Mouse (Mus musculus): ENCODE data around the gene Stard7. TPM values are rescaled to one million over a fixed set of nuclear protein-coding genes. Genes with fewer than 3 reads are reported as not detected.

The Stard7 gene
- total RNA-seq, 2 experiments from 2014 or later = 157 to 170 TPM

DNA sequence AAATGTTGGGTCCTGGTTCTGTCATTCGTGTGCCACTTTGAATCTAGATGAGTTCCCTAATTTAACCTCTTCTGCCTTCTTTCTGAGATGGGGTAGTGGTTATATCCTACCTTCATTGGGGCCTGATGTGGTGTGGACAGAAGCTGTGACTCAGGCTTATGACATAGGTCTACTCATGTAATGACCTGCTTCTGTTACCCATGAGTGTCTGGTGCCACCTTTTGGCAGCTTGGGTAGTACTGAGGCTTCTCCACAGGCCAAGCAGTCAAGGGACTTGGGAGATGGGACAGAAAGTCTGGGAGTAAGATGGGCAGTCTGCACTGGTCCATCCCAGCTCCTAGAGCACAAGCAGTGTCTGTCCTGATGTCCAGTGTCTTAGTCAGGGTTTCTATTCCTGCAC lies 76.3 kb downstream of the Stard7 start:
- no peak for DNase-seq
- intact Hi-C loops (cut with DNase I) = no loop called here

DNA sequence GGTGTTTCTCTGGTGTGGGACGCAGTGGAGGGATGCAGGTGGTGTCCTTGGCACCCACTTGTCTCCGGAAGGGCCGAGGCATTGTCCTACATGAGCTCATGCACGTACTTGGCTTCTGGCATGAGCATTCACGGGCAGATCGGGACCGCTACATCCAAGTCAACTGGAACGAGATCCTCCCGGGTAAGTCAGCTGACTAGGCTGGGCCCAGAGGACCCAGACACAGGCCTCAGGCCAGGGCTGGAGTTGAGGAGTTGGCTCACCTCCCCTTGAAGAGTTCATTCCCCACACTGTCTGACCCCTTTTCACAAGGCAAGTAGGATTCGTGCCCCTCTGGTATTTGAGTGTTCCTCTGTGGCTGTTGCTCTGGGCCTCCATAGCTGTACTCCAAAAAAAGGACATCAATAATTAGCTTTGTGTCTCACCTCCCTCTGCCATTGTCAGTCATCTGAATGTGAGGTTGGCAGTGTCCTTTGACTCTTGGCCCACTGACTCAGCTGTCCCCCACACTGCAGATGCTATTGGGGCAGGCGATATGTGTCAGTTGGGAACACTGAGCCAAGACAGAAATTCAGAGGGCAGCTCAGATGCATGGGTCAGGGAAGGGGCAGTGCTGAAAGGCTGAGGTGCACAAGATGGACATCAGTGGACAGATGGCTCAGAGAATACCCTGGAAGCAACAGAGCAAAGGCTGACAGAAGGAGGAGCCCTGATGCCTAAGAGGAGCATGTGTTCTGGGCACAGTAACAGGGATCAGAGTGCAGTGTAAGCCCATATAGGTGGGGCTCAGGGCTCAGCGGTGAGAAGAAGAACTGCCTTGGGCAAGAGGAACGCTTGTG lies 77.3 kb downstream of the Stard7 start:
- DNase-seq = no peak

More for the DNA sequence above, 77.3 kb downstream of the Stard7 start:
- intact Hi-C loops (cut with DNase I) = no loop called here

Other genes starting within 250 kb of the Stard7 start
- 10 to 100 TPM; 19.0 to 19.9 TPM for gene Blvra, start 199.6 kb upstream of the Stard7 start, total RNA-seq (2021)
- gene Ncaph, start 136.3 kb upstream of the Stard7 start, total RNA-seq (2021) = 1 to 10 TPM; 1.9 to 2.0 TPM
- gene Itpripl1, start 126.8 kb upstream of the Stard7 start, total RNA-seq (2021) = 10 to 100 TPM; 12.0 to 15.8 TPM
- gene 1810024B03Rik, start 61.9 kb upstream of the Stard7 start, total RNA-seq (2021) = under 1 TPM; 0.17 to 0.38 TPM
- 10 to 100 TPM; 64.8 to 71.2 TPM for gene Snrnp200, start 61.8 kb upstream of the Stard7 start, total RNA-seq (2021)
- gene Ciao1, start 22.4 kb upstream of the Stard7 start, total RNA-seq (2021) = 10 to 100 TPM; 60.5 to 63.5 TPM
- gene Tmem127, start 22.3 kb upstream of the Stard7 start, total RNA-seq (2021) = 10 to 100 TPM; 27.9 to 28.3 TPM
- under 1 TPM; 0.36 to 0.38 TPM for gene Dusp2, start 65.9 kb downstream of the Stard7 start, total RNA-seq (2021)
- not detected for gene Astl, start 68.4 kb downstream of the Stard7 start, total RNA-seq (2021)
- gene Adra2b, start 93.0 kb downstream of the Stard7 start, total RNA-seq (2021) = 1 to 10 TPM in 1 of 2 experiments, under 1 TPM in 1; 0.80 to 1.2 TPM
- gene Gpat2, start 155.0 kb downstream of the Stard7 start, total RNA-seq (2021) = not detected
- gene Fahd2a, start 174.3 kb downstream of the Stard7 start, total RNA-seq (2021) = 10 to 100 TPM; 34.1 to 44.3 TPM

Data from heart, postnatal 36 days (tissue).